Mouse (Mus musculus) hindbrain, postnatal 0 days (tissue): ENCODE results near the gene Klc1. TPM values are rescaled to one million over a fixed set of nuclear protein-coding genes. Genes with fewer than 3 reads are reported as not detected.
A peak's percentile ranks its signal among the peaks of the same experiment; 100 is the strongest.

ENCODE experiments used
- ATAC-seq: fragments of 200-750 bp; cut with Nextera tagmentation; 2 replicates; pipeline ENCODE4 v1.8.0; 2017; ENCODE audit warnings: mild to moderate bottlenecking, moderate TSS enrichment, moderate library complexity
- DNase-seq: peaks from one replicate; pipeline ENCODE4 v3.0.0-alpha.2; 2015; ENCODE audit warnings: low spot score
- H3K27ac ChIP-seq: fragments of 300-500 bp; sonication (generic); 2 replicates; pipeline ENCODE4 v1.5.1; 2014; ENCODE audit warnings: mild to moderate bottlenecking
- H3K27me3 ChIP-seq: fragments of 300-500 bp; sonication (generic); 2 replicates; pipeline ENCODE4 v1.6.1; 2014; ENCODE audit warnings: low read length, mixed read lengths; ENCODE audit not compliant: insufficient read depth
- H3K36me3 ChIP-seq: fragments of 300-500 bp; sonication (generic); 2 replicates; pipeline ENCODE4 v1.6.1; 2014; ENCODE audit warnings: low read length, mixed read lengths; ENCODE audit not compliant: insufficient read depth
- H3K4me1 ChIP-seq: fragments of 300-500 bp; sonication (generic); 2 replicates; pipeline ENCODE4 v1.6.1; 2014; ENCODE audit warnings: antibody characterized with exemption, low read length, mixed read lengths; ENCODE audit not compliant: insufficient read depth
- H3K4me2 ChIP-seq: fragments of 300-500 bp; sonication (generic); 2 replicates; pipeline ENCODE4 v1.6.1; 2014; ENCODE audit warnings: low read depth, mild to moderate bottlenecking, low read length, moderate library complexity, mixed read lengths
- H3K4me3 ChIP-seq: fragments of 300-500 bp; sonication (generic); 2 replicates; pipeline ENCODE4 v1.5.1; 2014; ENCODE audit warnings: low read length
- H3K9ac ChIP-seq: fragments of 300-500 bp; sonication (generic); replicated peaks from 2 replicates; pipeline ENCODE4 v1.6.1; 2014; ENCODE audit warnings: mild to moderate bottlenecking, low read length, moderate library complexity, mixed read lengths
- H3K9me3 ChIP-seq: fragments of 300-500 bp; sonication (generic); 2 replicates; pipeline ENCODE4 v1.6.1; 2016; ENCODE audit warnings: low read length, mixed read lengths
- CTCF ChIP-seq: IDR thresholded peaks from 2 replicates; pipeline ENCODE4 v1.5.1; 2016; ENCODE audit warnings: antibody characterized with exemption, control low read depth, low read depth
- WGBS: fragments of 180-500 bp; shearing (Covaris S2); extraction: QIAGEN DNeasy Blood & Tissue Kit; methylation state at CpG from one replicate; pipeline ENCODE4 v1.1.7; 2014; 5-methylcytosine and 5-hydroxymethylcytosine counted together
- polyA plus RNA-seq: library from polyadenylated mRNA; unstranded; fragments of >200 nt; fragmentation: Nextera tagmentation; extraction: Ambion mirVana; gene quantifications from 2 replicates; pipeline ENCODE4 v1.2.1, GENCODE M21; 2015
- total RNA-seq: library from RNA; depleted of rRNA; stranded (reverse); fragments of >200 nt; gene quantifications from 2 replicates; pipeline ENCODE4 v1.2.3, GENCODE M21; 2014; rRNA removed

Gene Klc1
- total and polyA plus RNA-seq, 2 experiments from 2014 or later = 421 to 600 TPM

GRCm38 (mm10) chr12:111851745-111852144, 93.1 kb downstream of the Klc1 start:
- ATAC-seq (no peak), DNase-seq (no peak)
- no peak overlapping the region for H3K27ac ChIP-seq
- H3K4me2 ChIP-seq = no peak overlapping the region
- H3K4me3 ChIP-seq = no peak overlapping the region
- no peaks in the 10 kb centered on the region for H3K4me1 ChIP-seq
- H3K9me3 ChIP-seq = no peaks in the 10 kb centered on the region
- H3K27me3 ChIP-seq = no peaks in the 10 kb centered on the region
- WGBS = 66% methylated on average over 5 of the region's 5 CpGs
- H3K36me3 ChIP-seq = no peaks in the 10 kb centered on the region
- H3K9ac ChIP-seq = no peak overlapping the region
- no peak for TF ChIP-seq CTCF

- Histone ChIP-seq H3K4me3 (no peak overlapping the region), H3K9me3 (no peaks in the 10 kb centered on the region), H3K36me3 (no peaks in the 10 kb centered on the region), H3K27ac (no peak overlapping the region), H3K4me1 (no peaks in the 10 kb centered on the region), H3K4me2 (no peak overlapping the region), H3K9ac (no peak overlapping the region), H3K27me3 (no peaks in the 10 kb centered on the region)
- DNase-seq = no peak
- 65% methylated on average over 10 of the region's 10 CpGs for WGBS
- peak; percentile 40; the same call in 1 of the 2 replicates for ATAC-seq
- no peak for TF ChIP-seq CTCF
Measured at GRCm38 (mm10) chr12:111853011-111853436, 94.4 kb downstream of the Klc1 start.

GRCm38 (mm10) chr12:111853546-111853945, 94.9 kb downstream of the Klc1 start:
- Histone ChIP-seq H3K27ac (no peak overlapping the region), H3K4me2 (no peak overlapping the region), H3K4me3 (no peak overlapping the region), H3K27me3 (no peaks in the 10 kb centered on the region), H3K4me1 (no peaks in the 10 kb centered on the region), H3K36me3 (no peaks in the 10 kb centered on the region), H3K9ac (no peak overlapping the region), H3K9me3 (no peaks in the 10 kb centered on the region)
- TF ChIP-seq CTCF = no peak
- whole genome bisulfite sequencing = 69% methylated on average over 4 of the region's 4 CpGs
- no peak for ATAC-seq
- DNase-seq = no peak

GRCm38 (mm10) chr12:111855448-111855847, 96.8 kb downstream of the Klc1 start:
- no peak overlapping the region for H3K4me3 ChIP-seq
- H3K9ac ChIP-seq = no peak overlapping the region
- WGBS = 97% methylated on average over 2 of the region's 2 CpGs
- no peak for TF ChIP-seq CTCF
- H3K4me1 ChIP-seq = no peaks in the 10 kb centered on the region
- no peaks in the 10 kb centered on the region for H3K9me3 ChIP-seq
- no peaks in the 10 kb centered on the region for H3K36me3 ChIP-seq
- ATAC-seq = no peak
- H3K4me2 ChIP-seq = no peak overlapping the region
- no peak for DNase-seq
- no peak overlapping the region for H3K27ac ChIP-seq
- no peaks in the 10 kb centered on the region for H3K27me3 ChIP-seq

Other genes with a start within 250 kb of the Klc1 start
- 197 and 343 TPM in 2 replicates for gene Eif5, start 220.8 kb upstream of the Klc1 start, total RNA-seq
- 576 and 621 TPM in 2 replicates for gene Eif5, start 220.8 kb upstream of the Klc1 start, polyA plus RNA-seq
- 116 and 128 TPM in 2 replicates for gene Mark3, start 184.3 kb upstream of the Klc1 start, total RNA-seq
- 38.4 and 41.0 TPM in 2 replicates for gene Mark3, start 184.3 kb upstream of the Klc1 start, polyA plus RNA-seq
- gene Ckb, start 86.5 kb upstream of the Klc1 start, total RNA-seq = 3,255 and 3,584 TPM in 2 replicates
- gene Ckb, start 86.5 kb upstream of the Klc1 start, polyA plus RNA-seq = 2,405 and 2,624 TPM in 2 replicates
- 29.7 and 32.7 TPM in 2 replicates for gene Trmt61a, start 80.7 kb upstream of the Klc1 start, total RNA-seq
- gene Trmt61a, start 80.7 kb upstream of the Klc1 start, polyA plus RNA-seq = 9.2 TPM in 2 replicates
- 21.1 and 22.7 TPM in 2 replicates for gene Bag5, start 45.6 kb upstream of the Klc1 start, total RNA-seq
- 60.1 and 64.3 TPM in 2 replicates for gene Bag5, start 45.6 kb upstream of the Klc1 start, polyA plus RNA-seq
- 23.6 and 28.1 TPM in 2 replicates for gene Apopt1, start 45.6 kb upstream of the Klc1 start, total RNA-seq
- gene Apopt1, start 45.6 kb upstream of the Klc1 start, polyA plus RNA-seq = 60.3 and 63.9 TPM in 2 replicates
- gene Xrcc3, start 55.0 kb downstream of the Klc1 start, total RNA-seq = 16.8 and 17.4 TPM in 2 replicates
- gene Xrcc3, start 55.0 kb downstream of the Klc1 start, polyA plus RNA-seq = 2.6 and 2.7 TPM in 2 replicates
- 43.4 and 44.3 TPM in 2 replicates for gene Zfyve21, start 55.3 kb downstream of the Klc1 start, total RNA-seq
- gene Zfyve21, start 55.3 kb downstream of the Klc1 start, polyA plus RNA-seq = 44.8 and 48.3 TPM in 2 replicates
- gene Ppp1r13b, start 149.3 kb downstream of the Klc1 start, total RNA-seq = 54.5 and 57.4 TPM in 2 replicates
- gene Ppp1r13b, start 149.3 kb downstream of the Klc1 start, polyA plus RNA-seq = 31.6 and 36.5 TPM in 2 replicates
- gene Atp5mpl, start 208.1 kb downstream of the Klc1 start, total RNA-seq = 225 and 251 TPM in 2 replicates
- 1,023 and 1,032 TPM in 2 replicates for gene Atp5mpl, start 208.1 kb downstream of the Klc1 start, polyA plus RNA-seq
- 0.07 and 0.68 TPM in 2 replicates for gene Tdrd9, start 212.7 kb downstream of the Klc1 start, total RNA-seq
- gene Tdrd9, start 212.7 kb downstream of the Klc1 start, polyA plus RNA-seq = 0.20 and 0.46 TPM in 2 replicates
- gene Rd3l, start 222.5 kb downstream of the Klc1 start, total RNA-seq = 0.73 TPM in 1 of 2 replicates, not detected in the other
- gene Rd3l, start 222.5 kb downstream of the Klc1 start, polyA plus RNA-seq = 0.61 TPM in 1 of 2 replicates, not detected in the other